Mouse (Mus musculus) liver, adult 10 weeks (tissue): ENCODE results near the gene Bahcc1. TPM values are rescaled to one million over a fixed set of nuclear protein-coding genes. Genes with fewer than 3 reads are reported as not detected.

Experiments
- polyA plus RNA-seq: library from polyadenylated mRNA; stranded (reverse); fragments of 350-450 nt; fragmentation: Illumina TruSeq; extraction: RNeasy Lipid Tissue Mini Kit (QIAGEN cat#74804); gene quantifications from one replicate; pipeline ENCODE4 v1.2.3, GENCODE M21; 2014; ENCODE audit warnings: low read depth, low replicate concordance

The Bahcc1 gene
- polyA plus RNA-seq: 0.66 TPM

GRCm38 (mm10) chr11:120232230-120233097, at the start of gene Bahcc1:
Bahcc1 (plus strand) TSS chr11:120232947.

Other genes starting within 250 kb of the Bahcc1 start
- 0.19 TPM for gene Aatk, start 185.8 kb upstream of the Bahcc1 start, polyA plus RNA-seq
- gene Cep131, start 146.1 kb upstream of the Bahcc1 start, polyA plus RNA-seq: not detected
- gene Tepsin, start 134.2 kb upstream of the Bahcc1 start, polyA plus RNA-seq: 0.69 TPM
- gene Ndufaf8, start 134.0 kb upstream of the Bahcc1 start, polyA plus RNA-seq: 3.0 TPM
- gene Slc38a10, start 81.6 kb upstream of the Bahcc1 start, polyA plus RNA-seq: 2.5 TPM
- gene Actg1, start 115.6 kb downstream of the Bahcc1 start, polyA plus RNA-seq: 121 TPM
- not detected for gene Fscn2, start 128.6 kb downstream of the Bahcc1 start, polyA plus RNA-seq
- gene Faap100, start 145.8 kb downstream of the Bahcc1 start, polyA plus RNA-seq: not detected
- 20.5 TPM for gene Nploc4, start 204.8 kb downstream of the Bahcc1 start, polyA plus RNA-seq
- not detected for gene Tspan10, start 209.7 kb downstream of the Bahcc1 start, polyA plus RNA-seq
- gene Pde6g, start 220.6 kb downstream of the Bahcc1 start, polyA plus RNA-seq: not detected
- gene Oxld1, start 225.1 kb downstream of the Bahcc1 start, polyA plus RNA-seq: 0.56 TPM
- 5.4 TPM for gene Ccdc137, start 225.2 kb downstream of the Bahcc1 start, polyA plus RNA-seq
- gene Arl16, start 234.7 kb downstream of the Bahcc1 start, polyA plus RNA-seq: 6.2 TPM